Mouse (Mus musculus) small intestine, adult 2 months (tissue): ENCODE data around the gene Gmnc.

Experiments
- CTCF ChIP-seq: fragments of 200-500 bp; IDR thresholded peaks from 2 replicates; pipeline ENCODE4 v1.5.1; 2012; ENCODE audit warnings: low read depth, mild to moderate bottlenecking, control low read depth, inconsistent platforms, low read length, moderate library complexity, mixed read lengths; ENCODE audit not compliant: insufficient replicate concordance, insufficient read length; ENCODE audit errors: extremely low read depth
- POLR2A ChIP-seq: fragments of 200-500 bp; IDR thresholded peaks from 2 replicates; pipeline ENCODE4 v1.6.1; 2012; ENCODE audit warnings: low read depth, mild to moderate bottlenecking, control low read depth, inconsistent platforms, low read length, moderate library complexity

DNA sequence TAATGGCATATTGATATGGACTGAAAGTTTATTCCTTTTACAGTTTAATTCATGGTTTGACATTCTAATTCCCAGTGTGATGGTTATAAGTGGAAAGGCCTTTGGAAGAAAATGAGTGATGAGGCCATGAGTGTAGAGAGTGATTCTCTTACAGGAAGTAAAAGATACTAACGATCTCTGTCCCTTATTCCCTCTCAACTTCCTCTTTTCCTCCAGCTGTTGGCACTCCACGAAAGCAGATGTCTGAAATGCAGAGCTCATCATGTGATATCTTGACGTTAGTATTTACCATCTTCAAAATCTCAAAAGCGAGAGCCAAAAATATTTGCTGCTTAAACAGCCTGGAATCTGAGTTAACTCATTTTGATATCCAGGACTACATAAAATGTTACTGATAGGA, 105.1 kb downstream of the Gmnc start:
- TF ChIP-seq POLR2A (no peak), CTCF (no peak)
